Mouse (Mus musculus): ENCODE measurements at regions not wholly inside any gene's neighbourhood (a gene's known extent, or its start where the extent isn't known, plus 50 kb on each side); places are given as distances from the start of the nearest gene placed in this dataset.

GRCm38 (mm10) chr5:118380052-118380421 lies 135.0 kb downstream of the 2410131K14Rik start:
- no peak for DNase-seq (ENCODE audit: low spot score)

- no peak for DNase-seq (ENCODE audit: low spot score)
Observed at GRCm38 (mm10) chr5:118380422-118381293, 135.6 kb downstream of the 2410131K14Rik start.

GRCm38 (mm10) chr5:118381294-118381675 lies 136.3 kb downstream of the 2410131K14Rik start:
- peak; percentile 54 for DNase-seq (ENCODE audit: low spot score)

GRCm38 (mm10) chr5:118386126-118386525 lies 141.1 kb downstream of the 2410131K14Rik start:
- DNase-seq (ENCODE audit: low spot score): no peak

GRCm38 (mm10) chr5:118388419-118388818 lies 143.4 kb downstream of the 2410131K14Rik start:
- DNase-seq (ENCODE audit: low spot score): no peak

- no peak for DNase-seq (ENCODE audit: low spot score)
Observed at GRCm38 (mm10) chr5:118390691-118391373, 145.8 kb downstream of the 2410131K14Rik start.

GRCm38 (mm10) chr5:118392932-118393487 lies 148.0 kb downstream of the 2410131K14Rik start:
- no peak for DNase-seq (ENCODE audit: low spot score)

- no peak for DNase-seq (ENCODE audit: low spot score)
Observed at GRCm38 (mm10) chr5:118394051-118394450, 149.0 kb downstream of the 2410131K14Rik start.

- no peak for DNase-seq (ENCODE audit: low spot score)
Observed at GRCm38 (mm10) chr5:118396004-118396725, 151.1 kb downstream of the 2410131K14Rik start.

GRCm38 (mm10) chr5:118400926-118401325 lies 155.9 kb downstream of the 2410131K14Rik start:
- no peak for DNase-seq (ENCODE audit: low spot score)

GRCm38 (mm10) chr5:118404398-118404797 lies 156.1 kb upstream of the Med13l start:
- no peak for DNase-seq (ENCODE audit: low spot score)

- DNase-seq (ENCODE audit: low spot score): no peak
Observed at GRCm38 (mm10) chr5:118405421-118405820, 155.1 kb upstream of the Med13l start.

GRCm38 (mm10) chr5:118407451-118407850 lies 153.0 kb upstream of the Med13l start:
- DNase-seq (ENCODE audit: low spot score): no peak

- no peak for DNase-seq (ENCODE audit: low spot score)
Observed at GRCm38 (mm10) chr5:118407973-118408372, 152.5 kb upstream of the Med13l start.

GRCm38 (mm10) chr5:118408826-118409225 lies 151.7 kb upstream of the Med13l start:
- no peak for DNase-seq (ENCODE audit: low spot score)

- DNase-seq (ENCODE audit: low spot score): peak; percentile 52
Observed at GRCm38 (mm10) chr5:118413428-118414282, 146.8 kb upstream of the Med13l start.

- DNase-seq (ENCODE audit: low spot score): no peak
Observed at GRCm38 (mm10) chr5:118419344-118420037, 141.0 kb upstream of the Med13l start.

GRCm38 (mm10) chr5:118421884-118422821 lies 138.3 kb upstream of the Med13l start:
- no peak for DNase-seq (ENCODE audit: low spot score)

GRCm38 (mm10) chr5:118424177-118424576 lies 136.3 kb upstream of the Med13l start:
- DNase-seq (ENCODE audit: low spot score): no peak

All from T-cell, adult 2 months (primary cell).